Mouse (Mus musculus) T-helper 1 cell (primary cell): Measurements from ENCODE around the gene Cerk.
"Not testable (repeated sequence)": the region's sequence is repeated elsewhere in the genome, so short reads cannot be mapped to it uniquely, and the experiment has no call there.

Source experiments
- in situ Hi-C: fragments of 300-600 bp; cut with MboI, MseI; formaldehyde crosslinking; loops from one replicate; pipeline ENCODE4 v1.15.1; 2025; ENCODE audit warnings: high pct_unique_total_duplicates

The Cerk gene

GRCm38 (mm10) chr15:86185689-86186569 lies at the start of gene Cerk:
Cerk (minus strand) TSS chr15:86186141.
- in situ Hi-C loops = no loop called here

GRCm38 (mm10) chr15:86234517-86235441 lies 48.8 kb upstream of the Cerk start:
- in situ Hi-C loops = loop anchor here (10.0 kb wide), 1 partner anchor 170 kb away; no protein-coding TSS in a partner anchor

GRCm38 (mm10) chr15:86234001-86234400 lies 48.1 kb upstream of the Cerk start:
- in situ Hi-C loops = loop anchor here (10.0 kb wide), 1 partner anchor 171 kb away; no protein-coding TSS in a partner anchor

GRCm38 (mm10) chr15:86231831-86232512 lies 46.0 kb upstream of the Cerk start:
- in situ Hi-C loops = loop anchor here (10.0 kb wide), 1 partner anchor 173 kb away; no protein-coding TSS in a partner anchor

- in situ Hi-C loops = loop anchor here (10.0 kb wide), 1 partner anchor 174 kb away; no protein-coding TSS in a partner anchor
These were observed 45.2 kb upstream of the Cerk start for GRCm38 (mm10) chr15:86231170-86231569.

GRCm38 (mm10) chr15:86229623-86230022 lies 43.7 kb upstream of the Cerk start:
- in situ Hi-C loops = loop anchor here (10.0 kb wide), 1 partner anchor 175 kb away; no protein-coding TSS in a partner anchor

DNA sequence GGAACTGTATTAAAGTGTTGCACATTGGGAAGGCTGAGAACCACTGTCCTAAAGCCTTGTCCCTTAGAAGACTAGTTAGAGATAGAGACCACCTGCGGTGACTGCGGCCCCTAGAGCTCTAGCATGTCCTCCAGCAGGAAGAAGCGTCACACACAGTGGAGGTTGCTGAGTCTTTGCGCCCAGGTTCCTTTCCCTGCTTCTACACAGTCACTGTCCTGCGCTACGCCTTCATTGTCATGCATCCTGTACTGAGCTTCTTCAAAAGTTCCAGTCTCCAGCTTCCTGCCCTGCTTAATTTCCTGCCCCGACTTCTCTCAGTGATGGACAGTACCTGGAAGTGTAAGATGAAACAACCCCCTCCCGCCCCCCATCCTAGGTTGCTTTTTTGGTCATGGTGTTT lies 43.1 kb upstream of the Cerk start:
- in situ Hi-C loops = no loop called here

DNA sequence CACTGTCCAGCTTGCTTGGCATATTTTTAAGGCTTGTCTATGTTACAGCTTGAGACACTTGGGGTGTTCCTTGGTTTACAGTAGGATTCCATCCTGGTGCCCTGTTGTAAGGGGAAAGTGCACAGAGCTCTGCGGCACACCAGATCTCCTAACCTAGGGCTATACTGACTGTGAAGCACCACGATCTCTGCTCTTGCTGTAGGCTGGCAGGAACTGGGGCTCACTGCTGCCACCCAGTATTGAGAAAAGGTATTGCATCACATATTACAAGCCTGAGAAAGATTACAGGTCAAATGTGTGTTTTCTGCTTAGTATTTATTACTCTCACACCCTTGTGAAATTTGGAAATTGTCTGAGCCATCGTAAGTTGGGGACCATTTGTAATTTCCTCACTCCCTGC lies 42.2 kb upstream of the Cerk start:
- in situ Hi-C loops = no loop called here

- in situ Hi-C loops = no loop called here
These were observed 41.0 kb upstream of the Cerk start for GRCm38 (mm10) chr15:86226968-86227367.

- in situ Hi-C loops = no loop called here
These were observed 40.3 kb upstream of the Cerk start for GRCm38 (mm10) chr15:86226221-86226620.

- in situ Hi-C loops = no loop called here
These were observed 39.1 kb upstream of the Cerk start for GRCm38 (mm10) chr15:86224972-86225551.

GRCm38 (mm10) chr15:86221901-86222300 lies 36.0 kb upstream of the Cerk start:
- in situ Hi-C loops = not testable (repeated sequence)

DNA sequence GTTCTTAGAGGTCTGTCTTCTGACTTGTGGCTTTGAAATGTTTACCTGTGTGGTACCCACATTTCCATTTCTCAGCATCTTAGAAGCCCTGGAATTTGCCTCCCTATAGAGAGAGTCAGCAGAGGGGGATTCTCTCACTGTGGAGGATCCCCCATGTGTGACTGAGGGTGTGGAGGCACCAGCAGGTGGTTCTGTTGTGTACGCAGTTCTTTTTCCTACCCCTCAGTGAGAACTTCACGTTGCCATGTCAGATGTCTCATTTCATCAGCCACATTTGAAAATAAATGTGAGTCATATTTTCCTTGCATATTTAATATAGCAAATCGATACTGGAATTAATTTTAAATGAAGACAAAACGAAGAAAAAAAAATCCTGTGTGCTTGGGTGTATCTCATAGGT lies 35.4 kb upstream of the Cerk start:
- in situ Hi-C loops = no loop called here

DNA sequence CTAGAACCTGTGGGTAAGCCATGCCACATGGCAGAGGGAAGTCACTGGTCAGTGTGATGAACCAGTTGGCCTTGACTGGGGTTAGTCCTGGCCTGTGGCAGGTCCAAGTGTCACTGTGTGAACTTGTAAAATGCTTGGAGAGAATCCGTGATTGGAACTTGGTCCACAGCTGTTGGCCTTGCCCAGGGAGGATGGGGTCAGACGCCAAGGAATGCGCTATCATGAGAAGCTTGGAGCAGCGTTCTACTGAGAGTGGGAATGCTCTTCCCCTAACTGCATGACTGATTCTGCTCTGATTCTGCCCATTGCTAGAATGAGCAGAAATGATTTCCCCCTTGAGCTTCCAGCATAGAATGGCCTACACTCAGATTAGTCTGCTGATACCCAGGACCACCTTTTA lies 34.8 kb upstream of the Cerk start:
- in situ Hi-C loops = no loop called here

DNA sequence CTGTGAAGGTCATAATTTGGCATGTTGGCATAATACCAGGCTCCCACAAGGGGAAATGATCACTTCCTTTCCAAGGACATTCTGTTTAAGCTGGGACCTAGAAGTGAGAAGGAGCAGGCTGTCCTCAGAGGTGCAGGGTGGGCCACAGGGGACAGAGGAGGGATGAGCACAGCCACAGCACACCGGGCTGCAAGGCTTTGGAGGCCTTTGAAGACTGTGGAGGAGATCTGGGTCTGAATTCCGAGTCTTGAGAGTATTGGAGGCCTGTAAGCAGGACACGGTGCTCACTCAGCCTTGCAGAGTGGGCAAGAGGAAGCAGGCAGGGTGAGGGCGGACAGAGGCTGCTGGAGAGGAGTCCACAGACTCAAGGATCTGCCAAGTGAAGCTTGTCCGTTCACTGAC lies 34.3 kb upstream of the Cerk start:
- in situ Hi-C loops = no loop called here

DNA sequence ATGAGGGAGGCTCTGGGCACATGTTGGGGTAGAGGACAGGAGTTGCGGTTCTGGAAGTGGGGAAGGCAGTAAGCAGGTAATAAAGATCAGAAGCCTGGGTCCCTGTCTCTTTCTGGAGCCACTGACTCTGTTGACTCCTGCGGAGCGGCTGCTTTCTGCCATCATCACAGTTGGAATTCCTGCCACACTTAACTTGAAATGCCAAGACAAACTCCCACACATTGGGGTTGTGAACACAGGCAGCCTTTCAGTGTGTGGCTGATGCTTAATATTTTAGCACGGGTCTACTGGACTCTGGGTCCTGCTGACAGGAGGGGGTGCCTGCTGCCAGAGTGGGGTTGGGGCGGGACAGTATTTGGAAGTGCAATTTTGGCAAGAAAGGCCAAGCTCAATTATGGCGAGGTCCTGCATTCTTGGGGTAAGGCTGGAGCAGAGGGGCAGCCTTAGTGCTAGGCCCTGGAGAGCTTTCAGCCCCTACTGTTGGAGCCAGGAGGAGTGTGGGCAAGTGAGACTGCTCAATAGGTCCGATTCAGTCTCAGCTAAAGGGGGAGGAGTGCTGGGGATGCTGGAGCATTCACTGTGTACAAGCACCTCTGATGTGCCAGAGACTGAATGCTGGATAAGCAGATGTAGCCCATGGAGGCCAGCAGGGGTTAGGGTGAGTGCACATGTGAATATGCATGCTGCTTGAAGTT lies 33.7 kb upstream of the Cerk start:
- in situ Hi-C loops = loop anchor here (10.0 kb wide), 1 partner anchor 1645 kb away; no protein-coding TSS in a partner anchor

DNA sequence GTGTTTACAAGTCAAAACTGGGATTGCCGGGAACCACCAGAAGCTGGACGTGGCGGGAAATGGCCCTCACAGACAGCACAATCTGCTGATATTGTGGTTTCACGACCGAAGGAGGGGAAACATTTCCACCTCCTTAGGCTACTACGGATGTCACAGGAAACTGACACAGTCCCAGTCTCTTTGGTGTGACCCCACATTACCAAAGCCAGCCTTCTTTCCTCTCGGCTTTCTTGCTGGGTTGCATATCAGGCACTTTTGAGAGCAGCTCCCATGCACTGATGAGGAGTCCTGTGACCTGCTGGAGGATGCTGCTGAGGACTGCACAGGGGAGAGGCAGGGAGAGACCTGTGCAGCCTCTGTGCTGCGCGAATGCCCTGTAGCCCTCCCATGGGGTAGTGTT lies 30.7 kb upstream of the Cerk start:
- in situ Hi-C loops = loop anchor here (10.0 kb wide), 1 partner anchor 1648 kb away; no protein-coding TSS in a partner anchor

DNA sequence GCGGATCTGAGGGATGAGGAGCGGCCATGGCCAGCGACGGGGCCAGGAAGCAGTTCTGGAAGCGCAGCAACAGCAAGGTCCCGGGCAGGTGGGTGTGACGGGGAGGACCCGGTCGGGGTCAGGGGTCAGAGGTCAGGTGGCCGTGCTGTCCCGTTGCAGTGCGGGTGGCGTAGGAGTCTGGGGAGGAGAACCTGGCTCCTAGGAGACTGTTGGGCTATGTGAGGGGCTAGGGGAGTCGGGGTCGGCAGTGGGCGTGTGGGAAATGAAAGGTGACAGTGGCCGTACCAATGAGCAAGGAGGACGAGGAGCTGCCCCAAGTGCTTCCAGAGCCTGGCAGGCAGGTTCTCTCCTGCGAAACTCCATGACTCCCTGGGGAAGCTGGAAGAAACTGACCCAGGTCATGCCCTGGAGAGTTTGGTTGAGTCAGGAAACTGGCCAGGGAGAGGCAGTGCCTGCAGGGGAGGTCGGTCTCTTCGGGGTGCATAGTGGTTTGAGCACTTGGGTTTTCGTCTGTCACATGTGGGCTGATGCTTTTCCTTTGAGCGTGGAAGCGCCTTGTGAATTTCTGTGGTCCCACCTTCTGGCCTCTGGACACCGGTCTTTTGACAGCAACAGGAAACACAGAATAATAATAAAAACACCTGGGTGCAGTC lies 28.7 kb upstream of the Cerk start:
- in situ Hi-C loops = loop anchor here (10.0 kb wide), 1 partner anchor 1650 kb away; no protein-coding TSS in a partner anchor

DNA sequence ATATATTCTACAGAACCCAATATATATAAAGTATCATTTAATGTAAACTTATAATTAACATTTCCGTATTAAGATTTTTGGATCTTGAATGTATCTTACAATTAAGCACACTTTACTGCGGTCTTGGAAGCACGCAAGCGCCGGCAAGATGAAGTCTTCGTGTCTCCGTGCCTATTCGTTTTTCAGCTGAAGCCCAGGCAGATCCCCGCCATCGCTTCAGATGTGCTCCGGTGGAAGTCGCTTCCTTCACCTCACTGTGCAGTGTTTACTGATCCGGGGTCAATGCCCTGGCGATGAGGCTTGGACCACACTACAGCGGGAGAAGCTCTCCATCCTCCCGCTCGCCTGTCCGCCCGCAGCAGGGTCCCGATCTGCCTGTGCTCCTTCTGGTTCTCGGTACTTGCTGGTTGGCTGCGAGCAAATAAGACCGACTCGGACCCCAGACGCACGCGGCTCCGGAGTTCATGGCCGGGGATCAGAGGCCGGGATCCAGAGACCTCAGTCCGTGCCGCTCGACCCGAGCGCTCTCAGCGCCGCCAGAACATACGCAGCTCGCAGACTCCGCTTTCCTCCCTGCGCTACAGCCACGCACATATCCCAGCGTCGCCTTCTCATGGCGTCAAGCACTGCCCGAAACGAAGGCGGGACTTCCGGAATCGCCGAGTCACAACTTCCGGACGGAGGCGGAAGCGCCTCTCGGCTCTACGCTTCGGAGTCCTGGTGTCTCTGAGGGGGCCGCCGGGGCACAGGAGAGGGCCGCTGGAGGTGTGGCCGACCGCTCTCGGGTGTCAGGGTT lies 28.0 kb upstream of the Cerk start, which contains the start of gene Tbc1d22a:
Tbc1d22a (plus strand) TSS at position 707 of the 796 bp plus-strand sequence.
- in situ Hi-C loops = loop anchor here (10.0 kb wide), 1 partner anchor 1651 kb away; no protein-coding TSS in a partner anchor
